Mouse (Mus musculus) liver, embryonic 14.5 days (tissue): ENCODE measurements around the gene Ogfod2.

ENCODE experiments used
- CTCF ChIP-seq: IDR thresholded peaks from 2 replicates; pipeline ENCODE4 v1.5.1; 2016; ENCODE audit warnings: antibody characterized with exemption, low read depth, control low read depth
- EP300 ChIP-seq: IDR thresholded peaks from 2 replicates; pipeline ENCODE4 v1.6.1; 2016; ENCODE audit warnings: antibody characterized with exemption, low read depth

DNA sequence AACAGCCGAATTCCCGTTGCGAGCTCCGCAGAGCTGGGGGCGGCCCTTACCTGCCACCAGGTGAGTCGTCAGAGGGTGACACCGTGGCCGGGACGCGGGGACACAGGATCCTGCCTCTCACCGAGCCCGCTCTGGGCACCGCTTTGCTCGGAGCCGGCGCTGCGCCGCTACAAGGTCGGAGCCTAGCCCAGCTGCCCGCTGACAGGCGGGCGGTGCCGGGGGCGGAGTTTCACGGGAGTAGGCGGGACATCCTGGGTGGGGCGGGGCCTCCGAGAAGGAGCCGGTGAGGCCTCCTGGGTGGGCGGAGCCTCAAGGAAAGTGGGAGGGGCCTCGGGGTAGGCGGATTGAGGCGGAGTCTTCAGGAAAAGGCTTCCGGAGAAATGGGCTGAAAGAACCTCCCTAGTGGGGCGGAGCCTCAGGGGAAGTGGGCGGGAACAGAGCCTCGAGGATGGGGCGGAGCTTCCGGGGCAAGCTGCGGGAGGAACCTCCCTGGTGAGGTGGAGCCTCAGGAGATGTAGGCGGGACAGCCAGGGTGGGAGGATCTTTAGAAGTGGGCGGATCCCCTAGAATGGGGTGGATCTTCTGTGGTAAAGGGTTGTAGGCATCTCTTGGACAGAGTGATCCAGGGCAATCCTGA is 16.4 kb upstream of the Ogfod2 start, which contains the start of gene Abcb9:
- TF ChIP-seq CTCF (no peak), EP300 (no peak)
